Mouse (Mus musculus): ENCODE measurements at regions not wholly inside any gene's neighbourhood (a gene's known extent, or its start where the extent isn't known, plus 50 kb on each side); places are given as distances from the start of the nearest gene placed in this dataset.

DNA sequence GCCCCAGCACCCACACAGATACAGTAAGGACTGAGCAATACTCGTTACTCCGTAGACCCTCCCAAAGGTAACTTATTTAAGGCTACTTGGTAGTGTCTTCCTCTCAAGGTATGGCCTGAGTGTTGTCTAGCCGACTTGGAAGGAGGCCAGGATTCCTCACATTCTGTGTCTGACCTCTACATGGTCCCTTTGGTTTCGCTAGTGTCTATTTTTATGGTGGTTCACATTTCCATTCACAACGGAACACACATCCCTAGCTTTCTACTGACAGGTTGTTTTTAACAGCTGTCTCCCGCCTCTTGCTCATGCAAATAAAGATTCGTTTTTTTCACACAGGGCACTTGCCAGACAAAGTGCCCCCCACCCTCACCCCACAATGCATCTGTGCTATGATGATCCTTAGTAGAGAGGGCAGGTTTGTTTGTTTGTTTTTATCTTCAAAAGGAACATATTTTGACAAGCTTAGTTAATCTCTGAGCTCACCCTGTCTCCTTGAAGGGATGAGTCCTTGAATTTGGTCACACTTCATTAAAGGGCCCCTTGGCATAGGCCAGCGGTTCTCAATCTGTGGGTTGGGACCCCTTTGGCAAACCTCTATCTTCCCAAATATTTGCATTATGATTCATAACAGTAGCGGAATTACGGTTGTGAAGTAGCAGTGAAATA is 52.7 kb downstream of the Phlda1 start:
- DNase-seq (ENCODE audit: low read depth, low spot score): no peak

DNA sequence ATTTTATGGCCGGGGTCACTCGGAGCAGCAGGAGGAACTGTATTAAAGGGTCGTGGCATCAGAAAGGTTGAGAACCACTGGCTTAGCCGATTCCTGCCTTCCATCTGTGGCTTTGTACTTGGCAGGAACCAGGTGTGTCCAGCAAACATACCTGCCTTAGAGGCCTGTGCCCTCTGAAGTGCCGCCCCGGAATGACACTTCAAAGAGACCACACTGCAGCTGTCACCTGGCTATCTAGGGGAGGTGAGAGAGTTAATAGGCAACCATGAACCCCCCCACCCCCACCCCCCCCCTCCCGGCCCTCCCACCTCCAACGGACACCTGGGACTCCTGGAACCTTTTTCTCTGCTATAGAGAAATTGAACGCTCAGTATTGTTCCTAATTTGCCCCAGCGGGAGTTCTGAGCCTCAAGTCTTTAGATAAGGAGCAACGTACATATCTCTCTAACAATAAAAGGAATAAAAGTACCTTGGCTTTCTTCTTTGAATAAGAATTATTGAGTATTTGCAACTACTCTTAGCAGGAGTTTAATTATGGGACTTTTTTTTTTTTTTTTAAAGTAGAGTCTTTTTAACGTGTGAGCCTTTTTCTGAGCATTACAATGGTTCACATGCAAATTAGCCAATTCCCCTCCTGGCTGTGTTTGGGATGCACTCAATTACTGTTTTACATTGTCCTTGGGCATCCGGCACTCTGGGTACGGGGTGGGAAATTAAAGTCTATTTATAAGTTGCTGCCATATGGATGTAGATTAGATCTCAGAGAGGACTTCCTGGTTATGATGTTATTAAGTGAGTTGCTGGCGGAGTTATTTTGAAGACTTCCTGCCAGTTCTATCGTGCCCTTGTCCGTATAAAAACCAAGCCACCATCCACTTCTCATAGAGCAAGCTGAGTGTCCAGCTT is 53.5 kb downstream of the Phlda1 start:
- no peak for DNase-seq (ENCODE audit: low read depth, low spot score)

DNA sequence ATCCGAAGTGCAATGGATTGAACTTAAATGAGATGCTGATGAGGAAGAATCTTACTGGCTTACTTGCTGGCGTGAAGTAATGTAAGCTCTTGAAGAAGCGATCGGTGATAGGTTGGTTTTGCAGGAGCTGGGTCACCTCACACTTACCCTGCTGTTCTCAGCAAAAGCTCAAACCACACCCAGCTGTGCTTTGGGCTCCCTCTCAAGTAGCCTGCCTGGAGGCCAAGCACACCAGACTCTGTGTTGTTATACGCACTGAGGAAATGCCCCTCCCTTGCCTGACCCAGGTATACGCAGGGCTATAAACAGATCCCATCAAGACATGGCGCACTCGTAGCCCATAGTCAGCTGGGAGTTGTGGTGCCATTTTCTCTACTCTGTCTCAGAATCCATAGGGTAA is 56.5 kb downstream of the Phlda1 start:
- DNase-seq (ENCODE audit: low read depth, low spot score): no peak

GRCm38 (mm10) chr10:111566873-111567381 is 60.8 kb downstream of the Phlda1 start:
- DNase-seq (ENCODE audit: low read depth, low spot score): no peak

- DNase-seq (ENCODE audit: low read depth, low spot score): no peak
Observed at GRCm38 (mm10) chr10:111570501-111571258, 64.6 kb downstream of the Phlda1 start.

GRCm38 (mm10) chr10:111574231-111574630 is 68.1 kb downstream of the Phlda1 start:
- no peak for DNase-seq (ENCODE audit: low read depth, low spot score)

- DNase-seq (ENCODE audit: low read depth, low spot score): no peak
Observed at GRCm38 (mm10) chr10:111574812-111575211, 68.7 kb downstream of the Phlda1 start.

GRCm38 (mm10) chr10:111575256-111575655 is 69.2 kb downstream of the Phlda1 start:
- no peak for DNase-seq (ENCODE audit: low read depth, low spot score)

GRCm38 (mm10) chr10:111575926-111576325 is 69.8 kb downstream of the Phlda1 start:
- no peak for DNase-seq (ENCODE audit: low read depth, low spot score)

DNA sequence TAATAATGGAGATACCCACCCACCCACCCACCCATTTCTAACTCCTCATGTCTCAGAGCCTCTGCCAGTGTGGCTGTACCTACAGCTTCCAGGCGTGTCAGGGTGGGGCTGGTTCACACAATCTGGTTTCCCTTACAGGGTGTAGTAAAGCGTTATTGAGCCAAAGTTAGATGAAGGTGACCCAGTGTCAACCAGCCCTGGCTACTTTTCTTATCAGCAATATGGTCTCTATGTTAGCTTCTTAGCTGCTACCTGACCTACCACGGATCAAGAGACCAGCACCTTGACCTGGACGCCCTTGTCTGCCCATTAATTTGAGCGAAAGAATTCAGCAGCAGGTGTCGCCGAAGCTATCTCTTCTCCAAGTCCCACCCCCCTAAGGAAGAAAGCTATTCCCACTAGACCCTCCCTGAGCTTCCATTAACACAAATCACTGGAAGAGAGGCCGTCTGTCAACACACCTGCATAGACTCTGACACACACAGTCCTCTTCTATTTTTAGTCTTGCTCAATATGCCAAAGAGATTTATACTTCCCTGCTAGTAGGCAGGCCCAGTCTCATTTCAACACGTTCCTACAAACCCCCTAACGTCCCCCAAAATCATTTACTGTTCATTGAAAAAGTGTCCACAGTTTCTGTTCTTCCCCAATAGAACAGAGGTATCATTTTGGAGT is 70.4 kb downstream of the Phlda1 start:
- DNase-seq (ENCODE audit: low read depth, low spot score): no peak

- DNase-seq (ENCODE audit: low read depth, low spot score): no peak
Observed at GRCm38 (mm10) chr10:111578536-111578935, 72.5 kb downstream of the Phlda1 start.

DNA sequence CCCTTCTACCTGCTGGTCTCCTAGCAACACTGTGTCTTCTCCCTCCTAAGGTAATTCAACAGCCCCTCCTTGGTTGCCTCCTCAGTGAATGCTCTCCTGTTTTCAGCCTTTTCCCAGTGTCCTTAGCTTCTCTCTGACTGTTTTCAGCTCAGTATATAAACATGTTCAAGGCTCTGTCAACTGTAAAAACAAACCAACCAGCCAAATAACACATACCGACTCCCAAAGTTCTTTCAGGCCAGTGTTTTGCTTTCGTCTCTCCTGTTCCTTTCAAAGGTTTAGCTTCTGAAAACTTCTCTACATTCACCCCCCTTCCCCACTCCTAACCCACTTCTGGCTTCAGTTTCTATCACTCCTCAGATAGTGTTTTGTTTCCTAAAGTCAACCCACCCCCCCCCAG is 73.4 kb downstream of the Phlda1 start:
- no peak for DNase-seq (ENCODE audit: low read depth, low spot score)

DNA sequence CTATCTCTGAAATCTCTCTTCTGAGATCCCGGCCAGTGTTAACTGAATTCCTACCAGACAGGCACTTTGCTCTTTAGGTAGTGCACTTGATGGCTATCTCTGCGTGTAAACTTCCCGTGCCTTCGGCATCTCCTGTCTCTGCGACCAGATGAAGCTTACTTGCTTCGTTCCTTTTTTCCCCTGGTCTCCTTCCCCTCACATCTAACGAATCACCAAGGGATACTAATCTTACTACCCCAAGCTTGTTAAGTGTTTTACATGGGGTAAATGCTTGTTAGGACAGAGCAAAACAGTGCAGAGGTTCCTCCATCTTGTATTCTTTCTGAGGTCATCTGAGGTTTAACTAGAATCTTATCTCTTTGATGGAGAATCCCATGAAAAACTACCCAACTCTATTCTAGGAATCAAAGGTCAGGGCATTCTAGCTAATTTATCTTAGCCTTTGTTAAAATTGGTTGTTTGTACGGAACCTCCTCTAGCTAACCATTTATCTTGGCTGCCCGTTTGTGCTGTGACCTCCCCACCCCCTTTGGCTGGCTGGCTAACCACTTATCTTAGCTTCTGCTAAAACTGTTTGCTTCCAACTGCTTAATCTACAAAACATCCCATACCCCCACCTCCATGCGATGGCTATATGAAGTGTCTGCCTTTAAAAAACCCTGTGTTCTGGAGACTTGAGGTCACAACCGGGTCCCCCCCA is 74.5 kb downstream of the Phlda1 start:
- DNase-seq (ENCODE audit: low read depth, low spot score): no peak

GRCm38 (mm10) chr10:111581847-111582246 is 75.8 kb downstream of the Phlda1 start:
- no peak for DNase-seq (ENCODE audit: low read depth, low spot score)

- no peak for DNase-seq (ENCODE audit: low read depth, low spot score)
Observed at GRCm38 (mm10) chr10:111582321-111583123, 76.4 kb downstream of the Phlda1 start.

DNA sequence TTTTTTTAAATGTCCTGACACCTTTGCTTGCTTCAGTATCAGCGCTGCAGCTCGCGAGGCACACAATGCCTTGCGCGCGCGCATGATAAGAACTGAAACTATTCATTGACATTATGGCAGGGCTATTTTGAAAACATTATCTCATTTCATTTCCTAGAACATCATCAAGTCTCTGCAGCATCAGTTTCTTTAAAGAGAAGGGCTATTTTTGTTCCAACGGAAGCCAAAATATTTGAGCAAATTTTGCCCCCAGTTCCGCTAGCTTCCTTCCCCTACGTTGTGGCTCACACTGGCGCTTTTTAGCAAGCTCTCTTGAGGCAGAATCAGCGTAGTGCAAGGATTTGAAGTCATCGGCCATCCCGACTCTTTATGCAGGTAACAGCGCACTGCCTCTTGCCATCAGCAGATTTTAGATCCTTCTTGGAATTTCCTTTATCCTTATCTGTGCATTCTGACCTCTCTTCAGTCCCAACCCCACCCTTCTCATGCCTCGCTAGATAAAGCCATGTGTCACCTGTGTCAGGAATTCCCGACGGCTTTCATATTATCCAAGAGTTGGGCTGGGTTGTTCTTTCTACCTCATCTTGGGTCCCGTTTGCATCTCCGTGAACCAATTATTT is 77.1 kb downstream of the Phlda1 start:
- DNase-seq (ENCODE audit: low read depth, low spot score): no peak

DNA sequence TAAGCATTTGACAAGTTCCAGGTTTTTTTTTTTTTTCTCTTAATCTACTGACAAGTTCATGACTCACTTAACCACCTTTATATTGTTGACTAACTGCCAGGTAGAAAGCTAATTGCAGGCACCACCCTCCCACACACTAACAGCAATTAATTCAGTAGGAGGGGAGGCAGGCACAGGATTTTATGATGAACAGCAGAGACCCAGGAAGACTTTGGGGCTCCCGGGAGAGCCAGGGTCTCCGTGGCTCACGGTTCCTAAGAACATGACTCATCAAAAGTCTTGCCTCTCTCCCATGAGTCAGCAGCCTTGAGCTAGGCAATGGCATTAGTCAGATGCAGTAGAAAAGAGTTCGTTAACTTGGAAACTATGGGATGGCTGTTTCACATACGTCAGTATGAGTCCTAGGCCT is 77.7 kb downstream of the Phlda1 start:
- no peak for DNase-seq (ENCODE audit: low read depth, low spot score)

GRCm38 (mm10) chr10:111587891-111588611 is 82.0 kb downstream of the Phlda1 start:
- DNase-seq (ENCODE audit: low read depth, low spot score): no peak

DNA sequence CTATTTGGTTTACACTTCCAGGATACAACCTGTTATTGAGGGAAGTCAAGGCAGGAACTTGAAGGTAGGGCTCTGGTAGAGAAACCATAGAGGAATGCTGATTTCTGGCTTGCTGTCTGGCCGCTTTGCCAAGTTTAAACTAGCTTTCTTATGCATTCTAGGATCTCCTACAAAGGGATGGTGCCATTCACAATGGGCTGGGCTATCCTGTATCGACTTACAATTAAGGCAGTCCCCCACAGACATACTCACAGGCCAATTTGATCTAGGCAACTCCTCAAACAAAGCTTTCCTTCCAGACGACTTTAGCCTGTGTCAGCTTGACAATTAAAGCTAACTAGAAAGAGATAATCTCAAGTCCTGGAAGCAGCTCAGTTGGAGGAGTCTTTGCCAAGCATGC is 83.1 kb downstream of the Phlda1 start:
- no peak for DNase-seq (ENCODE audit: low read depth, low spot score)
